Mouse (Mus musculus) forelimb bud, embryonic 11.5 days (tissue): ENCODE data around the gene Olfr1537.

Experiments used
- DNase-seq: peaks from one replicate; pipeline ENCODE4 v3.0.0-alpha.2; 2012; ENCODE audit warnings: low read depth, low spot score

The Olfr1537 gene

GRCm38 (mm10) chr9:39249894-39250293 lies at the start of gene Olfr1537:
Gene Olfr1537 (minus strand): TSS chr9:39249994.
- no peak for DNase-seq

- DNase-seq = no peak
Observed at GRCm38 (mm10) chr9:39287136-39287535, 37.3 kb upstream of the Olfr1537 start.

- no peak for DNase-seq
Observed at GRCm38 (mm10) chr9:39276718-39277117, 26.9 kb upstream of the Olfr1537 start, which contains the start of gene Olfr945. Gene Olfr945 (minus strand): TSS chr9:39276818.

GRCm38 (mm10) chr9:39201620-39202019 lies 48.2 kb downstream of the Olfr1537 start, which contains the start of gene Olfr944:
Gene Olfr944 (plus strand): TSS chr9:39201920.
- DNase-seq = no peak
